Mouse (Mus musculus): ENCODE measurements around the gene Surf1. TPM values are rescaled to one million over a fixed set of nuclear protein-coding genes. Genes with fewer than 3 reads are reported as not detected.
A peak's percentile ranks its signal among the peaks of the same experiment; 100 is the strongest.

Surf1 gene
- polyA plus RNA-seq, 1 experiment from 2014 or later = 69.3 TPM

DNA sequence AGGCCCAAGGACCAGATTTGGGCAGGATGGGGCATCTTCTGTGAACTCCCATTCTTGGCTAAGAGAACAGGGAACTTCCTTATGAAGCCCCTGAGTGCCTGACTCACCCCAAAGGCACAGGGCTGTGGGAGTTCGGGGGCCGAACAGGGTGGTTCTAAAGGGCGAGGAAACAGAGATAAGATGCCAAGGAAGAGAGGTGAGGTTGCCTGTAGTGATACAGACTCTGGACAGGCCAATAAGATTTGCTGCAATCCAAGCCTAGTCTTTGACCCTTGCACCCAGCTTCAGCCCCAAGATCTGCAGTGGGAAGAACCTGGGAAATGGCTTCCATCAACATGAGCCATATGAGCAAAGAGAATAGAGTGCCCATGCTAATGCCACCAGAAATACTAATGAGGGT lies 26.9 kb upstream of the Surf1 start:
- WGBS = 59% methylated on average over 3 of the region's 3 CpGs
- no peak overlapping the region for H3K27ac ChIP-seq

DNA sequence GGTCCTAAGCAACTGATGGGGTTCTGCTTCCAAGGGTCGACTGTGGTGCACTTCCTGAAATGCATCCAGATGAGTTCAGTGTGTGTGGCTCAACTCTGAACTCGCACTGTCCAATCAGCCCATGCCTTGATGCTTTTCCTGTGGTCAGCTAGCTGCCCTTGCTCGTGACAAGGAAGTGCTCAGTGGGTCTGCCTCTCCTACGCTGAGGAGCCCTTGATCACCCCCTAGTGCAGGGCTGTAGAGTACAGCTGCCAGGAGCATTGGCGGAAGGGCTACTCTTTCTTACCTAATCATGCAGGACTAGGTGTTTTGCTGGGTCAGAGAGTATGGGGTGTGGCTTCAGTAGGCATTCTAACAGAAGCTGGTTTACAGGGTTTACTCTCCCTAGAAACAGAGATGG lies 25.2 kb upstream of the Surf1 start:
- 44% methylated on average over 5 of the region's 5 CpGs for WGBS
- ATAC-seq = peak; percentile 29; the same call in 1 of the 2 replicates

More for the DNA sequence above, 26.9 kb upstream of the Surf1 start:
- Histone ChIP-seq H3K36me3 (no peaks in the 10 kb centered on the region), H3K4me3 (replicated peaks) (no peak overlapping the region), H3K9me3 (no peaks in the 10 kb centered on the region), H3K9ac (no peak overlapping the region), H3K27me3 (replicated peaks) (no peaks in the 10 kb centered on the region), H3K4me2 (replicated peaks) (no peak overlapping the region), H3K4me1 (replicated peaks) (no peaks in the 10 kb centered on the region)
- peak; percentile 87 for ATAC-seq

DNA sequence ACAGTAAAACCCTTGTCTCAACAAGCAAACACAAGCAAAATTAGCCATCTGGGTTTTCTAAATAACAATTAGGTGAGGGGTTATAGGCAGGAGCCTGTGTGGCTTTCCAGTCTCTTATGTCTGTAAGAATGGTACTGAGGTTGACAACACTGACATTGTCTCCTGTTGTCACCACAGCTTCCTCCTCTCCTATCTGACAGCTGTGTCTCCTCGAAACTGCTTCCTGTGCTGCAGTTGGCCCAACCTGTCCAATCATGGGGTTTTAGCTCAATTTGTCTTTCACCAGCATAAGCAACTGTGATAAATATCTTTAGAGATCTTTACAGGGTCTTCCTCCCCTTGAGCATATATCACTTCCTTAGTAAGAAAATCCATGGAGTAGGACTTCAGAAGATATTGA lies 20.1 kb upstream of the Surf1 start:
- no peaks in the 10 kb centered on the region for H3K27me3 ChIP-seq (replicated peaks)
- no peak overlapping the region for H3K27ac ChIP-seq
- no peaks in the 10 kb centered on the region for H3K36me3 ChIP-seq
- 58% methylated on average over 1 of the region's 1 CpGs for WGBS
- no peak overlapping the region for H3K9ac ChIP-seq
- H3K4me2 ChIP-seq (replicated peaks) = no peak overlapping the region
- no peak overlapping the region for H3K4me3 ChIP-seq (replicated peaks)
- peaks cover 8% of the 10 kb centered on the region for H3K4me1 ChIP-seq (replicated peaks)
- no peak for ATAC-seq
- no peaks in the 10 kb centered on the region for H3K9me3 ChIP-seq

More for the DNA sequence above, 25.2 kb upstream of the Surf1 start:
- no peak overlapping the region for H3K4me2 ChIP-seq (replicated peaks)
- H3K4me3 ChIP-seq (replicated peaks) = no peak overlapping the region
- no peak overlapping the region for H3K27ac ChIP-seq
- H3K4me1 ChIP-seq (replicated peaks) = no peaks in the 10 kb centered on the region
- H3K9ac ChIP-seq = no peak overlapping the region
- no peaks in the 10 kb centered on the region for H3K9me3 ChIP-seq
- H3K27me3 ChIP-seq (replicated peaks) = no peaks in the 10 kb centered on the region
- H3K36me3 ChIP-seq = no peaks in the 10 kb centered on the region

DNA sequence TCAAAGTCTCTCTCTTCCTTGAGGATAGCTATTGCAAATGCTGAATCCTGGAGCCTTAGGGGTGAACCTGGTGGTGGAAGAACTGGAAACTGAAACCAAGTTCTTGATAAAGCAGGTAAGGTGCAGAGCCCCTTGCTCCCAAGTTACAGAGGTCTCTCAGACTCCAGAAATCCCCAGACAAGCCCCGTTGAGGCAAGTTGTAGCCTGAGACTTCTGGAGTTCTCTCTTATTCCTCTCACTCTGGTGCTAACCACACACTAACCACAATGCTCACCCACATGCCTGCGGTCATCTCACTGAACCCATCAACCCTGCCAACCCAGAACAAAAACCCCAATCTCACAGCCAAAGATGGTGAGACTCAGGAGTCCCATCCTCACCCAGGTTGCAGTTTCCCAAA lies 19.0 kb upstream of the Surf1 start:
- no peaks in the 10 kb centered on the region for H3K27me3 ChIP-seq (replicated peaks)
- H3K4me3 ChIP-seq (replicated peaks) = no peak overlapping the region
- H3K36me3 ChIP-seq = peaks cover 9% of the 10 kb centered on the region
- H3K9me3 ChIP-seq = no peaks in the 10 kb centered on the region
- no peak overlapping the region for H3K27ac ChIP-seq
- 87% methylated on average over 2 of the region's 2 CpGs for WGBS
- H3K4me1 ChIP-seq (replicated peaks) = peaks cover 19% of the 10 kb centered on the region
- no peak overlapping the region for H3K9ac ChIP-seq
- no peak for ATAC-seq
- no peak overlapping the region for H3K4me2 ChIP-seq (replicated peaks)

DNA sequence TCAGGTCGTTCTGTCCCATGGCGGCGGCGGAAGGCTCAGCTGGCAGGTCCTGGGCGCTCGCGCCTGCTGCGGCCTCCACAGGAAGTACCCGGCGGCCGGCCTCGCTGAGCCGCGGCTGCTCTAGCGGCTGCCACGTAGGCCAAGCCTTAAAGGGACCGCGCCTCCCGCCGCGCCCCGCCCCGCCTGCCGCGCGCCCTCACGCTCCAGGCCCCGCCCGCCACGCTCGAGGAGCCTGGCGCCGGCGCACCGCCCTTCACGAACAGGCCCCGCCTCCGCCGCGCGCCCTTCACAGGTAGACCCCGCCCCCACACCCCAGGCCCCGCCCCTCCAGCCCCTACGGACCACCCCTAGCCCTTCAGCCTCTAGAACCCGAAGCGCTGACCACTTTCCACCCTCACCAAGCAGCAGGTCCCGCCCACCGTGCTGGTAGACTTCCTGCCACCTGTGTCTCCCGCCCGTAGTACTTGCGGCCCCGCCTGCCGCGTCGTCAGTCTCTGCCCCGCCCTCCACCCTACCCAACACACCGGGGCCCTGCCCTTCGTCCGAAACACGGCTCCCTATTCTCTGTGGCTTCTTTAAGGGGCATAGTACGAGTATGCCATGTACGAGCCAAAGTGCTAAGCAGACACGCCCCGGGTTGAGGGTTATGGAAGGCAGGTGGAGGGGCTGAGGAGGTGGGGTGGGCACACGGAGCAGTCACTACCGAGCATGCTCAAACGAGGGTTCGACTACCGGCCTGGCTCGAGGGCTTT lies 17.1 kb upstream of the Surf1 start, which contains the start of the genes Surf4 and Stkld1:
Surf4 (minus strand) TSS at position 625 of the 752 bp plus-strand sequence.
Stkld1 (plus strand) TSS at position 744 of the 752 bp plus-strand sequence.
- H3K36me3 ChIP-seq = peaks cover 15% of the 10 kb centered on the region
- H3K27ac ChIP-seq = peak within 1 kb of the TSS; percentile 94
- no peaks in the 10 kb centered on the region for H3K9me3 ChIP-seq
- peak; percentile 96 for ATAC-seq
- under 1% methylated on average over 62 of the region's 70 CpGs for WGBS
- peak within 1 kb of the TSS; percentile 81 for H3K4me3 ChIP-seq (replicated peaks)
- H3K9ac ChIP-seq = peak within 1 kb of the TSS; percentile 93
- no peaks in the 10 kb centered on the region for H3K27me3 ChIP-seq (replicated peaks)
- peak within 1 kb of the TSS; percentile 72 for H3K4me2 ChIP-seq (replicated peaks)
- H3K4me1 ChIP-seq (replicated peaks) = peaks cover 19% of the 10 kb centered on the region

DNA sequence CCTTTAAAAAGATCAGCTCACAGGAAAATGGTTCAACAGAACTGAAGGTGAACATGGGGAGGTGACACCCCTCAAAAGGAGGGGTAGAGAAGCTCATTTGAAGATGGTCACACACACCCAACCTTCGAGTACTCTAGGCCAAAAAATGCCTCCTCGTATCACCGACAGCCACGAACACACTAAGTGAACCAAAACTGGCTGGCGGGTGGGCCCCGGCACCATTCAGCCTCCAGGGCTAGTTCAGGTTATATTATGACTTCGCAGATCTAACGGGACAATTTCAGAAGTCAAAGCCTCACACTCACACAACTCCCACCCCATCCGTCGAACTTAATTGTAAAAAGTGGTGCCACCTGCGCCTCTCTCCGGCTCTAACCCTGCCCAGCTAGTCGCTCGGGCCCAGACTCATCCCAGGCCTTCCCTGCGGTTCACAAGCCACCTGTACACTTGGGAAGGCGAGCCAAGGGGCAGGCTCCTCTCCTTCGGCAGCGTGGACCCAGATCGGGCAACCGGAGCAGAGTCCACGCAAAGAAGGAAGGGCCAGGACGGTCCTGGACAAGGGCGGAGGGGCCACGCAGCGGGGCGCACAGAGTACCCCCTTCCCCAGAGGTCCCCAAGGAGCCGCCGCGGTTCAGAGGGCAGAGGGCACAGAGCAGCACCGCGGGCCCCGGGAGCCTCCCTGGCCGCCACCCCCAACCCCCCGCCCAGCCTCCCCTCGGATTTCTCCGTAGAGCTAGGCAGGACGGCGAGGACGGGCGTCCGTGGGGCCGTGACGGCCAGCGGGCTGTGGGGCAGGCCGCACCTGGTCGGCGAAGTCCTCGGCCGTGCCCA lies 16.4 kb upstream of the Surf1 start:
- Histone ChIP-seq H3K4me1 (replicated peaks) (peaks cover 24% of the 10 kb centered on the region), H3K27ac (peak overlapping the region; percentile 94), H3K4me2 (replicated peaks) (peak overlapping the region; percentile 72), H3K9me3 (no peaks in the 10 kb centered on the region), H3K9ac (peak overlapping the region; percentile 93), H3K27me3 (replicated peaks) (no peaks in the 10 kb centered on the region), H3K4me3 (replicated peaks) (peak overlapping the region; percentile 81), H3K36me3 (peaks cover 15% of the 10 kb centered on the region)
- WGBS = under 1% methylated on average over 42 of the region's 49 CpGs
- peak; percentile 56 for ATAC-seq

DNA sequence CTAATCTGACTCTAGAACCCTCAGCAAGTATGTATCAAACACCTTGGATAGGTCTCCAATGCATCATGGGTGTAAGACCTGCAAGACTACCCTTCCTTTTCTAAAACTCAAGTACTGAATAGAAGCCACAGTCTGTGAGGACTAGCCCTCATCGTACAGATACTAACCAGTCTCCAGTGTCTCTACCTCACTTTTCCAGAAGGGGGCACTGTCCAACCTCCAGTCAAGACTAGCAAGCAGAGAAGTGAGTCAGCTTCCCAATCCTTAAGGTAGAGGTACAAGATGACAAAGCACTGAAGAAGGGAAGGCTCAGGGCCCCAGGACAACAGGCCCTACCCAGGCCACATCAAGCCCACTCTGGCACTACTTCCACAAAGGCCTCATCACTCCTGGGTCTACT lies 14.1 kb upstream of the Surf1 start:
- H3K9ac ChIP-seq = no peak overlapping the region; the same call in 1 of the 2 replicates
- H3K4me1 ChIP-seq (replicated peaks) = peaks cover 24% of the 10 kb centered on the region
- 32% methylated on average over 1 of the region's 1 CpGs for WGBS
- no peak overlapping the region for H3K4me3 ChIP-seq (replicated peaks)
- no peaks in the 10 kb centered on the region for H3K9me3 ChIP-seq
- H3K27ac ChIP-seq = no peak overlapping the region
- peaks cover 19% of the 10 kb centered on the region for H3K36me3 ChIP-seq
- no peak for ATAC-seq
- H3K4me2 ChIP-seq (replicated peaks) = no peak overlapping the region
- H3K27me3 ChIP-seq (replicated peaks) = no peaks in the 10 kb centered on the region

DNA sequence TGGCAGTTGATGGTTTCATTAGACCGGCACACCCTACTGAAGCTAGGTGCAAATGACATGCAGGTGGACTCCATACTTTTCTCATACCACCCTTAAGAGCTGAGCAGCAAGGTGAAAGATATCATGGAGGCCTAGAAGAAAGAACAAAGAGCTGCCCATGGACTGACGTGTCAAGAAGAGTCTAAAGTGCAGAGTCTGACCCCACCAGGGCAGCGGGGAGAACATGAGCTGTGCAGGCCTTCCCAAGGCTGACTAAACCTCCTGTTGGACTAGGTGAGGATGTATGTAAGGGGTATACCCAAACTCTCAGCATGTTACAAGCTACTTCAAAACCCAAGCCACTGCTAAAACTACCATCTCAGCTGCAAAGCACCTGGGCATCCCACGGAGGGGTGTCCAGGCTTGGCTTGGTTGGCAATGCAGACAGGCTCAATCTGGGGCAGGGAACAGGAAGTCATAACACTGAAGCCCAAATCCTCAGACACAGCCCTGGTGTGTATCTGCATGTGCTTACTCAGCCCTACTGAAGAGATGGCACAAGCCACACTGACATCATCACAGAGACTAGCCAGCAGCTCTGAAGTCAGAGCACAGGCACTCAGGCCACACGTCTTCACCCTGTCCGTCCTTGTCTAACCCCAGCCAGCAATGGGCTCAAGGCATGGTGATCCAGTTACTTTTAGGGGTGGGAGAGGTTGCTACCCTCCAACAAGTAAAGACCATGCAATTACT lies 11.6 kb upstream of the Surf1 start:
- no peak for ATAC-seq
- Histone ChIP-seq H3K4me1 (replicated peaks) (peaks cover 20% of the 10 kb centered on the region), H3K9me3 (no peaks in the 10 kb centered on the region), H3K9ac (no peak overlapping the region), H3K4me3 (replicated peaks) (no peak overlapping the region), H3K36me3 (peaks cover 41% of the 10 kb centered on the region), H3K4me2 (replicated peaks) (no peak overlapping the region), H3K27me3 (replicated peaks) (no peaks in the 10 kb centered on the region), H3K27ac (no peak overlapping the region)
- 85% methylated on average over 6 of the region's 6 CpGs for WGBS

DNA sequence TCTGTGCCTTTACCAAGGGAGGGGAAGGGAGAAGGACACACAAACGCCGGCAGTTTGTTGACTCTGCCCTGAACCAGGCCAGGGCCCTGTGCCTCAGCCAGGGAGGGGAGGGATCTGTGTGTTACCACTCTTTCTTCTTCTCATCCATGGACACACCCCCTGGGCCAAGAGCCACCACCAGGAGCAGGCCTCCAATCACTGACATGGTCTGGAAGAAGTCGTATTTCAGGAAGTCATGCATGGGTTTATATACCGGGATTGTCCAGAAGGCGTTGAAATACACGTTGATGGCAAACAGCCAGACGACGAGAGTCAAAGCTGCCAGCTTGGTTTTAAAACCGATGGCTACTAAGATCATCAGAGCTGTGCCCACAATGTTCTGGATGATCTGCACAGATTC lies 5.5 kb upstream of the Surf1 start:
- Histone ChIP-seq H3K27me3 (replicated peaks) (no peaks in the 10 kb centered on the region), H3K9me3 (no peaks in the 10 kb centered on the region), H3K4me2 (replicated peaks) (no peak overlapping the region), H3K4me3 (replicated peaks) (no peak overlapping the region), H3K9ac (no peak overlapping the region), H3K36me3 (peaks cover 72% of the 10 kb centered on the region), H3K4me1 (replicated peaks) (peaks cover 14% of the 10 kb centered on the region), H3K27ac (no peak overlapping the region)
- no peak for ATAC-seq
- 68% methylated on average over 9 of the region's 9 CpGs for WGBS

DNA sequence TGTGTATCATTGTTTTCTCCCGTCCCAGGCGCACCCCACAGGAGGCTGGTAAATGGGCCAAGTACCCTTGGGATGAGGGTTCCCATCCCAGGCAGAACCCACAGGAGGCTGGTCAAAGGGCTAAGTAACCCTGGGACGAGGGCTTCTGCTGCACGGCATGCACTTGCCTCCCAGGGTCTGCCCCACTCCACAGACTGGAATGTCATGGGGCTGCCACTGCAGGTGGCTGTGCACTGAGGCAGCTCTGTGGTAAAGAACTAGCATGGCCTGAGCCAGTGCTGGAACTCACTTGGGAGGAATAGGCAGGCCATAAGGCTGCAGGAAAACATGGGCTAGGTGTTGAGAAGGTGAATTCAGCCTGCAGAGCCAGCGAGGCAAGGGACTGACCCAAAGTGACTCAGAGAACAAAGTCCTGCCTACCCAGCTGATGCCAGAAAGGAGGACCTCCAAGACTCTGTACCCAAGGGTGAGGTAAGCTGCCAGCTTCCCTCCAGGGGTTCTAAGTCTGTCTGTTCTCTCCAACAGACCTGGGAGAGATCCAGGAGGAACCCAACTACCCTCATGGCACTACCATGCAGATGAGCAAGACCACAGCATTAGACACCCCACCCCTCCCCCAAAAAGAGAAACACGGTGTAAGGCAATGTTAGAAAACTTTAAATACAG lies 4.0 kb upstream of the Surf1 start:
- no peak overlapping the region for H3K4me2 ChIP-seq (replicated peaks)
- H3K9me3 ChIP-seq = no peaks in the 10 kb centered on the region
- no peak overlapping the region for H3K27ac ChIP-seq
- no peaks in the 10 kb centered on the region for H3K27me3 ChIP-seq (replicated peaks)
- WGBS = 83% methylated on average over 6 of the region's 6 CpGs
- no peak for ATAC-seq
- H3K9ac ChIP-seq = no peak overlapping the region
- peaks cover 18% of the 10 kb centered on the region for H3K4me1 ChIP-seq (replicated peaks)
- no peak overlapping the region for H3K4me3 ChIP-seq (replicated peaks)
- H3K36me3 ChIP-seq = peaks cover 67% of the 10 kb centered on the region

DNA sequence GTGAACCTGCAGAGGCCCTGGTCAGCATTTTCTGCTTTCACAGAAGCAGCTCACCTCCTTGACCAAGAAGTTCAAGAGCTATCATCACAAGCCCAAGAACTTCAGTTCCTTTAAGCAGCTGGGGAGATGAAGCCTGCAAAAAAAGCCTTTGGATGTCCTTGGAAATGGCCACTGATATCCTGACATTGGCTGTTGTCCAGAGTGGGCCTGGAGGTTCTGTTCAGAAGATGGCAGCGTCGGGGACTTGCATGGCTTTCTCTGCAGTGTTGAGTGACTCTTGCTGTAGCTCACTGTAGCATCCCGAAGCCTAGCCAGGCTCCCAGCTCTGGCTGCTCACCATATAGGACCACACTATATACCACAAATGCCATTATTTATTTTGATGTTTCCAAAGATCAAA lies 3.4 kb upstream of the Surf1 start:
- peaks cover 61% of the 10 kb centered on the region for H3K36me3 ChIP-seq

More for the DNA sequence above, 3.4 kb upstream of the Surf1 start:
- H3K27ac ChIP-seq = no peak overlapping the region
- peaks cover 23% of the 10 kb centered on the region for H3K4me1 ChIP-seq (replicated peaks)
- no peak overlapping the region for H3K9ac ChIP-seq
- WGBS = 87% methylated on average over 3 of the region's 3 CpGs
- no peak overlapping the region for H3K4me3 ChIP-seq (replicated peaks)
- no peaks in the 10 kb centered on the region for H3K9me3 ChIP-seq
- H3K4me2 ChIP-seq (replicated peaks) = no peak overlapping the region
- ATAC-seq = no peak
- H3K27me3 ChIP-seq (replicated peaks) = no peaks in the 10 kb centered on the region
